Mouse (Mus musculus) erythroblast, embryonic 14.5 days (primary cell): ENCODE measurements around the gene Mrgprb2. TPM values are rescaled to one million over a fixed set of nuclear protein-coding genes. Genes with fewer than 3 reads are reported as not detected.

Experiments
- H3K27me3 ChIP-seq: 2 replicates; pipeline ENCODE4 v1.6.1; 2012; ENCODE audit warnings: inconsistent platforms; ENCODE audit not compliant: control insufficient read depth
- H3K36me3 ChIP-seq: 2 replicates; pipeline ENCODE4 v1.6.1; 2012; ENCODE audit warnings: mild to moderate bottlenecking, inconsistent platforms; ENCODE audit not compliant: control insufficient read depth
- H3K4me1 ChIP-seq: 2 replicates; pipeline ENCODE4 v1.6.1; 2012; ENCODE audit warnings: inconsistent platforms; ENCODE audit not compliant: control insufficient read depth
- H3K4me3 ChIP-seq: replicated peaks from 2 replicates; pipeline ENCODE3; 2012; ENCODE audit warnings: moderate library complexity, mild to moderate bottlenecking, inconsistent platforms
- H3K9me3 ChIP-seq: 2 replicates; pipeline ENCODE4 v1.6.1; 2012; ENCODE audit warnings: low read length, inconsistent platforms, mixed read lengths; ENCODE audit not compliant: control insufficient read depth
- GATA1 ChIP-seq: IDR thresholded peaks from 2 replicates; pipeline ENCODE4 v1.6.1; 2012; ENCODE audit warnings: low read length, inconsistent platforms, mixed read lengths
- TAL1 ChIP-seq: IDR thresholded peaks from 3 replicates; pipeline ENCODE4 v1.6.1; 2012; ENCODE audit warnings: low read length, inconsistent platforms, mixed read lengths
- polyA plus RNA-seq: library from polyadenylated mRNA; stranded (reverse); fragments of >175 nt; gene quantifications from 2 replicates; pipeline ENCODE4 v1.2.3, GENCODE M21; 2012

Gene Mrgprb2
- not detected in 2 replicates for polyA plus RNA-seq

DNA sequence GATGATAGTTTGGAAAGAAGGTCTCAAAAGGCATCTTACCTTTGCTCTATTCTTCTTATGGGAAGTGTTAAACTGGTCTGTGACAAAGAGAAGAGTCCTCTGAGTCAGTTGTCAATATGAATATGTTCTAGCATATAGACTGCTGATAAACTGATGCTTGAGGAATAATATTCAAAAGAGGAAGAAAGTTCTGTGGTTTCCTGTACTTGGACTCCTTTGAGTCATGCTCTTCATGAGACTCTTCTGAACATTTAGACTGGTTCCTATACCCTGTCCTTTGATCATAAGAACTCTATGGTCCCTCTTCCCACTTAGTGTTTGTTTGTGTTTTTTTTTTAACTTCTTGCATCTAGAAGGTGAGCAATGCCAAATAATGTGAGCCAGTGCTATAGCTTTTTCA, at the start of gene Mrgprb2:
TSS of gene Mrgprb2 (minus strand) at position 101 of the 400 bp plus-strand sequence.
- H3K4me1 ChIP-seq, result no peaks in the 10 kb centered on the region
- no peak within 1 kb of the TSS for H3K4me3 ChIP-seq
- peaks cover 2% of the 10 kb centered on the region; the same call in 1 of the 2 replicates for H3K9me3 ChIP-seq
- no peak for TF ChIP-seq GATA1
- TF ChIP-seq TAL1, result no peak
- H3K27me3 ChIP-seq, result no peaks in the 10 kb centered on the region
- no peaks in the 10 kb centered on the region for H3K36me3 ChIP-seq

Other genes with a start within 250 kb of the Mrgprb2 start
- 0.03 TPM in 1 of 2 replicates, not detected in the other for gene Mrgprb8, start 169.6 kb downstream of the Mrgprb2 start, polyA plus RNA-seq
- not detected in 2 replicates for gene Mrgprb1, start 101.7 kb downstream of the Mrgprb2 start, polyA plus RNA-seq
- not detected in 2 replicates for gene Mrgprx2, start 58.8 kb downstream of the Mrgprb2 start, polyA plus RNA-seq
- not detected in 2 replicates for gene Mrgprb3, start 85.7 kb upstream of the Mrgprb2 start, polyA plus RNA-seq
- gene Zdhhc13, start 230.9 kb upstream of the Mrgprb2 start, polyA plus RNA-seq, result 0.05 and 0.08 TPM in 2 replicates